Mouse (Mus musculus): ENCODE results near the gene Iqgap3. TPM values are rescaled to one million over a fixed set of nuclear protein-coding genes. Genes with fewer than 3 reads are reported as not detected.

The Iqgap3 gene
- polyA plus RNA-seq, 1 experiment from 2014 or later: 32.3 TPM

DNA sequence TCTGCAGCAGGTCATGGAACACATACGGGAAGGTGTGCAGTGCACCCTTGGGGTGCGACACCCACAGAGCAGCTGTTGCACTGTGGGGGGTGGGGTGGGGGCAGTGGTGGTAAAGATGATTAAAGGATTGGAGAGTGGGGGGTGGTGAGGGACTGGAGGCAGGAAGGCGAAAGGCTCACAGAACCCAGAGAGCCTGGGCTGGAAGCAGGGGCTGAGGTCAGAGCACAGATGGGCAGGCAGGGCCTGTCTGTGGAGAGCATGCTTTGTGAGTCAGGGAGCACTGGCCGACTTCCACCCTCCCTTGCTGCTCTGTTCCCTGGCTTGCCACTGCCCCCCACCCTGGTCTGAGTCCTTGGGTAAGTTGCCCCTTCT lies 63.6 kb downstream of the Iqgap3 start:
- Histone ChIP-seq H3K9ac (peak overlapping the region; percentile 98), H3K4me1 (replicated peaks) (peaks cover 78% of the 10 kb centered on the region), H3K4me2 (peak overlapping the region; percentile 78), H3K36me3 (no peaks in the 10 kb centered on the region), H3K9me3 (replicated peaks) (no peaks in the 10 kb centered on the region), H3K27ac (ENCODE audit: poor library complexity, severe bottlenecking) (peak overlapping the region; percentile 100), H3K27me3 (replicated peaks) (no peaks in the 10 kb centered on the region), H3K4me3 (peak overlapping the region; percentile 83)
- no peak for ATAC-seq (ENCODE audit: insufficient number of reproducible peaks, low FRiP score)
- 26% methylated on average over 4 of the region's 4 CpGs for WGBS

- Histone ChIP-seq H3K4me1 (replicated peaks) (peaks cover 78% of the 10 kb centered on the region), H3K9ac (peak overlapping the region; percentile 98), H3K36me3 (no peaks in the 10 kb centered on the region), H3K27ac (ENCODE audit: poor library complexity, severe bottlenecking) (peak overlapping the region; percentile 100), H3K4me3 (peak overlapping the region; percentile 83), H3K9me3 (replicated peaks) (no peaks in the 10 kb centered on the region), H3K27me3 (replicated peaks) (no peaks in the 10 kb centered on the region), H3K4me2 (peak overlapping the region; percentile 78)
- ATAC-seq (ENCODE audit: insufficient number of reproducible peaks, low FRiP score): no peak
- WGBS: 45% methylated on average over 5 of the region's 5 CpGs
These were observed 64.2 kb downstream of the Iqgap3 start for GRCm38 (mm10) chr3:88145952-88146351.

DNA sequence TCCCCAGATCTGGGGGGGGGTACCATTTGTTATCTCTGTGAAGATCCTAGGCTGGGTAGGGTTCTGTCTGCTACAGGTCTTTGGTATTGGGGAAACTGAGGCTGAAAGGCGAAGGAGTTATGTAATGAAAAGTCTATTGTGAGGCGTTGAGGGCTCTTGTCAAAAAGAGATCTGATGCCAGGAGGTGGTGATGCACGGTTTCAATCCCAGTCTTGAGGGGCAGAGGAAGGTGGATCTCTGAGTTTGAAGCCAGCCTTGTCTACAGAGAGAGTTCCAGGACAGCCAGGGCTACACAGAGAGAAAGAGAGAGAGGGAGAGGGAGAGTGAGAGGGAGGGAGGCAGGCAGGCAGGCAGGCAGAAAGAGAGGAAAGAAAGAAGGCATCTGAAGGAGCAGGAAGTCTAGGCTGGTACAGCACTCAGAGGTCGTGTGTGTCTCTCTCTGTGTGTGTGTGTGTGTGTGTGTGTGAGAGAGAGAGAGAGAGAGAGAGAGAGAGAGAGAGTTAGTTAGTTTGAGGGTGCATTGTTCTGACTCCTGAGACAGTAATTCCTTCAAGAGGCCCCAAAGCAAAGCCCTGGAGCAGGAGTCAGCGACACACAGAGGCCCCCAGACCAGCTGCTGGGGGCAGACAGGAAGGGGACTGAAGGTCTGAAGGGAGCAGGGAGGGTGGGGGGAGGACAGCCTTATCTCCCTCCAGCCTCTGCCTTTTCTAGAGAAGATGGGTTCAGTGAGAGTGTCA lies 64.8 kb downstream of the Iqgap3 start:
- no peaks in the 10 kb centered on the region for H3K9me3 ChIP-seq (replicated peaks)
- ATAC-seq (ENCODE audit: insufficient number of reproducible peaks, low FRiP score): no peak
- H3K4me1 ChIP-seq (replicated peaks): peaks cover 78% of the 10 kb centered on the region
- no peaks in the 10 kb centered on the region for H3K27me3 ChIP-seq (replicated peaks)
- H3K4me2 ChIP-seq: peak overlapping the region; percentile 78
- WGBS: 33% methylated on average over 5 of the region's 5 CpGs
- H3K27ac ChIP-seq (ENCODE audit: poor library complexity, severe bottlenecking): peak overlapping the region; percentile 100
- H3K36me3 ChIP-seq: peaks cover 5% of the 10 kb centered on the region; the same call in 1 of the 2 replicates
- H3K9ac ChIP-seq: peak overlapping the region; percentile 98
- H3K4me3 ChIP-seq: peak overlapping the region; percentile 8; the same call in 1 of the 2 replicates

DNA sequence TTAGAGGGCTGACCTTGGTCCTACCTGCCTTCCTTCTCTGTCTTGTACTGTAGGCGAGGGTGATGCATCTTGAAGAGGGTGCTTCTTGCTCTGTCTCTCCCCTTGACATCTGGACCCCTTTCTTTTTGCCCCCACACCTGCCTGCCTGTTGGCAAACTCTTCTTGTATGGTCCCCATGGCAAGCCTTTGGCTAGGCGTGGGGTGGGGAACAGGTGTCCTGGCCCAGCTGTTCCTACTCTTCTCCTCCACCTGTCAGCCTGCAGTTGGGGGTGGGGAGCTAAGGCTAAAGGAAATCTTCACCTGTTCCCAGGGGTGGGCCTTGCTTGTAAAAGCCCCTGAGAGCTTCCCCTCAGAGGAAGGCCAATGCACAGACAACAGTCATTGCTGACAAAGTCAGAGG lies 65.7 kb downstream of the Iqgap3 start:
- H3K4me3 ChIP-seq: no peak overlapping the region
- peak overlapping the region; percentile 78 for H3K4me2 ChIP-seq
- H3K27ac ChIP-seq (ENCODE audit: poor library complexity, severe bottlenecking): peak overlapping the region; percentile 100
- H3K36me3 ChIP-seq: peaks cover 5% of the 10 kb centered on the region; the same call in 1 of the 2 replicates
- peaks cover 87% of the 10 kb centered on the region for H3K4me1 ChIP-seq (replicated peaks)
- no peak for ATAC-seq (ENCODE audit: insufficient number of reproducible peaks, low FRiP score)
- 74% methylated on average over 2 of the region's 2 CpGs for WGBS
- H3K9ac ChIP-seq: peak overlapping the region; percentile 98
- no peaks in the 10 kb centered on the region for H3K27me3 ChIP-seq (replicated peaks)
- no peaks in the 10 kb centered on the region for H3K9me3 ChIP-seq (replicated peaks)

DNA sequence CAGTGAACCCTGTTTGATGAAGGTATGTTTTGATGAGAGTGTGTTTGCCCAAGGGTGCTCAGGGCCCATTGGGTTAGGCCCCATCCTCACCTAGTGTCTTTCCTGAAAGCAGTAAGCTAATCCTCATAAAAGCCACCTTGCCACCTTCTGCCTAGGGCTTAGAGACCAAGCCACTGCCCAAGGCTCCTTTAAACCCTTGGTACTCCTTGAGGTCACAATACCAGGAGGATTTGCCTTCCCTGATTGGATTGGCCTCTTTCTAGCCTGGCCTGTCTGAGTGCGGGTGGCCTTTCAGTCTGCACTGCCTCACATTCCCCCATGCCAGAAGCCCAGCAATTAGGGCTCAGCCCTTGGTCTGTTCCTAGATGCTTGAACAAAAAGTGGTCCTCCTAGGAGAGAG lies 66.1 kb downstream of the Iqgap3 start:
- Histone ChIP-seq H3K9me3 (replicated peaks) (no peaks in the 10 kb centered on the region), H3K4me3 (no peak overlapping the region), H3K4me1 (replicated peaks) (peaks cover 91% of the 10 kb centered on the region), H3K27ac (ENCODE audit: poor library complexity, severe bottlenecking) (peak overlapping the region; percentile 100), H3K27me3 (replicated peaks) (no peaks in the 10 kb centered on the region), H3K36me3 (peaks cover 5% of the 10 kb centered on the region; the same call in 1 of the 2 replicates), H3K4me2 (peak overlapping the region; percentile 73; the same call in 1 of the 2 replicates), H3K9ac (no peak overlapping the region)
- ATAC-seq (ENCODE audit: insufficient number of reproducible peaks, low FRiP score): no peak
- WGBS: 71% methylated on average over 1 of the region's 1 CpGs

GRCm38 (mm10) chr3:88148354-88148753 lies 66.6 kb downstream of the Iqgap3 start:
- peak overlapping the region; percentile 76; the same call in 1 of the 2 replicates for H3K9ac ChIP-seq
- H3K9me3 ChIP-seq (replicated peaks): no peaks in the 10 kb centered on the region
- no peak for ATAC-seq (ENCODE audit: insufficient number of reproducible peaks, low FRiP score)
- H3K4me3 ChIP-seq: no peak overlapping the region
- WGBS: 78% methylated on average over 5 of the region's 5 CpGs
- peaks cover 96% of the 10 kb centered on the region for H3K4me1 ChIP-seq (replicated peaks)
- peak overlapping the region; percentile 100 for H3K27ac ChIP-seq (ENCODE audit: poor library complexity, severe bottlenecking)
- no peaks in the 10 kb centered on the region for H3K27me3 ChIP-seq (replicated peaks)
- H3K36me3 ChIP-seq: peaks cover 5% of the 10 kb centered on the region; the same call in 1 of the 2 replicates
- peak overlapping the region; percentile 73 for H3K4me2 ChIP-seq

DNA sequence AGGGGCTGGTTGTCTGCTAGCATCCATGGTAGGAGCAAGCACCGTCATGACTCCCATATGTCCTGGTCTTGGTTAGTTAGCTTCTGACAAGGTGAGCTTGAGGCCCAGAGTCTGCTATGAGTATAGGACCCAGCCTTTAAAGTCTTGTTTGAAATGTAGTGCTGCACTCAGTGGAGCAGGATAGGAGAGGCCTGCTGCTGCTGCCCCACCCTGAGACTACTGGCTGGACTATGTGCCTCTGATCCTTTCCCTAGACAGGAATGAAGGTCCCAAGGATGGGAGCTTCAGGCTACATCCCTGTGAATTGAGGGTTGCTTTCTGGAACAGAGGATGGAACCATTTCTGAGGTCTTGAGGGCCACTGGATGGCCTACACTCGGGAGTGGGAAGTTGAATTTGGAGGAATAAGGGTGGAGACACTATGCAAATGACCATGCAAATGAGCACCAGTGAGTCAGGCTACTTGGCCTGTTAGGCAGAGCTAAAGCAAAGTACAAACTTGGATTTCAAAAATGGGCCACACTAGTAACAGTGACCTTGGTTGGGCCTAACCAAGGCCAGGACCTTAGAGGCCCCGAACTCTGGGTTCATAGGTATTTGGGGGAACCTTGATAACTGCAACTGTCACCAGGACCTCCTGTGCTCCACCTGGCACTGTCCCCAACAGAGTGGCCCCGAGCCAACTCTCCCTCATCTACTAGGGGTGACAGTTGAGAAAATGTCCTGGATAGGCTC lies 67.2 kb downstream of the Iqgap3 start:
- H3K4me2 ChIP-seq: peak overlapping the region; percentile 73
- peak overlapping the region; percentile 36 for H3K4me3 ChIP-seq
- peaks cover 9% of the 10 kb centered on the region for H3K36me3 ChIP-seq
- WGBS: 41% methylated on average over 4 of the region's 4 CpGs
- H3K9me3 ChIP-seq (replicated peaks): no peaks in the 10 kb centered on the region
- peak overlapping the region; percentile 76 for H3K9ac ChIP-seq
- no peak for ATAC-seq (ENCODE audit: insufficient number of reproducible peaks, low FRiP score)
- H3K4me1 ChIP-seq (replicated peaks): peaks cover 98% of the 10 kb centered on the region
- H3K27me3 ChIP-seq (replicated peaks): no peaks in the 10 kb centered on the region
- H3K27ac ChIP-seq (ENCODE audit: poor library complexity, severe bottlenecking): peak overlapping the region; percentile 100

GRCm38 (mm10) chr3:88149510-88149974 lies 67.8 kb downstream of the Iqgap3 start:
- Histone ChIP-seq H3K9ac (peak overlapping the region; percentile 76), H3K4me3 (peak overlapping the region; percentile 36), H3K27me3 (replicated peaks) (no peaks in the 10 kb centered on the region), H3K36me3 (peaks cover 9% of the 10 kb centered on the region), H3K9me3 (replicated peaks) (no peaks in the 10 kb centered on the region), H3K27ac (ENCODE audit: poor library complexity, severe bottlenecking) (peak overlapping the region; percentile 100), H3K4me2 (peak overlapping the region; percentile 73), H3K4me1 (replicated peaks) (peaks cover 92% of the 10 kb centered on the region)
- WGBS: 8% methylated on average over 6 of the region's 6 CpGs
- no peak for ATAC-seq (ENCODE audit: insufficient number of reproducible peaks, low FRiP score)

DNA sequence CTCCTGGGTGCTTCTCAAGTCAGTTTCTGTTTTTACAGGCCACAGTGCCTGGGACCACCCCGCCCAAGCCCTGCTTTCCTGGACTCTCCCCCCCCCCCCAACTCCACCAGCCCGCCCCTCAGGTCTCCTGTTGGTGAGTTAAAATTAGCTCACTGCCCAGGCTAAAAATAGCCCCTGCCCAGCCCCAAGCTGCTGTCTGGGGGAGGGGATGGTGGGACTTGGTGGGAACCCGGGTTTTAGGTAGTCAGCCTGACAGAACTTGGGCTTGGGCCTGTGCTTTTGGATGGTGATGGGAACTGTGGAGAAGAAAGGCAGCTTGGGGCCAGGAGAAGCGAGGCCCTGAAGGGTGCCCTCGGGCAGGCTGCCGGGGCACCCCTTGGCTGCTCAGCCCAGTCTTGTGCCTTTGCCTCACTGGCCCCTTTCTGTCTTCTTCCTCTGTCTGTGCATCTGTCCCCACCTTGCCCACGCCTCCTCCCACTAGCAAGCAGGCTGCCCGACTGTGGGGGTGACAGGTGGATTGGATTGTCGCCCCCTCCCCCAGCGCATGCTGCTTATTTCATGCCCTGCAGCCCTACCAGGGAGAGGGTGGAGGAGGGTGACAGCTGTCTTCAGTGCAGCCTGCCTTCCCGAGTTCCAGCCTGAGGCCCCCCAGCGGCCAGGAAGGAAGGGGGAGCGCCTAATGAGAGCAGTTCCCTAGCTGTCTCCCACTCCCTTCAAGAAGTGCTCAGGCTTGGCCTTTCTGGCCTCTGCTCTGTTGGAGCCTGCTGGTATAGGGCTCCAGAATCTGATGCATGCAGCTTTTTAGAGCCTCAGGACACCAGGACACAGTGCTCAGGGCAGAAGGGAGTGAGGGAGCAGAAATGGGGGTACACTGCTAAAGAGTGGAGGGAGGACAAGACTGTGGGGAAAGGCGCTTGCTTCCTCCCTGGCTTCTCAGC lies 68.6 kb downstream of the Iqgap3 start:
- peak; percentile 69 for ATAC-seq (ENCODE audit: insufficient number of reproducible peaks, low FRiP score)
- Histone ChIP-seq H3K27me3 (replicated peaks) (no peaks in the 10 kb centered on the region), H3K4me1 (replicated peaks) (peaks cover 89% of the 10 kb centered on the region), H3K9ac (peak overlapping the region; percentile 76), H3K36me3 (peaks cover 10% of the 10 kb centered on the region), H3K4me2 (peak overlapping the region; percentile 73), H3K9me3 (replicated peaks) (no peaks in the 10 kb centered on the region), H3K4me3 (peak overlapping the region; percentile 36), H3K27ac (ENCODE audit: poor library complexity, severe bottlenecking) (peak overlapping the region; percentile 100)
- 8% methylated on average over 14 of the region's 14 CpGs for WGBS

DNA sequence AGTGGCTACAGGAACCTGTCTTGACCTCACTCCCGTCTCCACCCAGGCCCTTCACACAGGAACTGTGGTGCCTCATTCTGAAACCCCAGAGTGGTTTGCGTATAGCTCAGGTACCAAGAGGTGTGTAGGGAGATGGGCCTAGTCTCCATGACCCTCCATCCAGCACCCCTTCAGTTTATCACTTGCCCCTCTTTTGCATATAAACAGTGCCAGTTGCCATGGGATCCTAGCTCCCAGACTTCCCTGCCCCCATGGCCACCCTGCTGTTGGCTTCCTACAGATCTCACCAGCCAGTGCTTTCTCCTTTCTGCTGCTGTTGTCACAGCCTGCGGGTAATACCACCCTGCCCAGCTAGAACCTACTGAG lies 69.2 kb downstream of the Iqgap3 start:
- Histone ChIP-seq H3K36me3 (peaks cover 17% of the 10 kb centered on the region), H3K27ac (ENCODE audit: poor library complexity, severe bottlenecking) (peak overlapping the region; percentile 100), H3K9ac (peak overlapping the region; percentile 72), H3K9me3 (replicated peaks) (no peaks in the 10 kb centered on the region), H3K4me3 (peak overlapping the region; percentile 36; the same call in 1 of the 2 replicates), H3K4me2 (peak overlapping the region; percentile 73), H3K27me3 (replicated peaks) (no peaks in the 10 kb centered on the region), H3K4me1 (replicated peaks) (peaks cover 89% of the 10 kb centered on the region)
- no peak for ATAC-seq (ENCODE audit: insufficient number of reproducible peaks, low FRiP score)
- WGBS: 44% methylated on average over 3 of the region's 3 CpGs
